Mouse (Mus musculus) left cerebral cortex, adult 18-20 months (tissue): ENCODE measurements around the gene Mfsd4b4. TPM values are rescaled to one million over a fixed set of nuclear protein-coding genes. Genes with fewer than 3 reads are reported as not detected.
A peak's percentile ranks its signal among the peaks of the same experiment; 100 is the strongest.
"Not testable (repeated sequence)": the region's sequence is repeated elsewhere in the genome, so short reads cannot be mapped to it uniquely, and the experiment has no call there.

Source experiments
- DNase-seq, 2 experiments: peaks; one replicate each; pipeline ENCODE4 v3.0.0; 2021 to 2022; ENCODE audit warnings: low spot score in 2 of 2, mixed read lengths in 1 of 2
- long read RNA-seq, 2 experiments: library from polyadenylated mRNA; stranded (forward); transcript quantifications; one replicate each; pipeline ENCODE4 v2.0.0; 2021
- total RNA-seq, 2 experiments: library from RNA; stranded (reverse); gene quantifications; 2 replicates each; pipeline ENCODE4 v1.2.3; 2021

Mfsd4b4 gene
- total RNA-seq: 1 to 10 TPM; 7.2 to 7.4 TPM
- long read RNA-seq, experiment 1, partial matches to known transcripts: 1 of 5 reads
- long read RNA-seq, experiment 1, other reads (novel, unspliced or antisense): 0 of 5 reads
- long read RNA-seq, experiment 2, partial matches to known transcripts: 2 of 5 reads
- long read RNA-seq, experiment 2, other reads (novel, unspliced or antisense): 0 of 5 reads

- peak; percentile 85 to 90 for DNase-seq
Measured at GRCm38 (mm10) chr10:39898874-39899371, at the start of gene Mfsd4b4. Mfsd4b4 (minus strand) TSS chr10:39899238.

- not testable (repeated sequence) for DNase-seq
Measured at GRCm38 (mm10) chr10:39947195-39947594, 48.2 kb upstream of the Mfsd4b4 start.

- no peak for DNase-seq
Measured at GRCm38 (mm10) chr10:39936553-39936952, 37.5 kb upstream of the Mfsd4b4 start.

GRCm38 (mm10) chr10:39926616-39927139 is 27.6 kb upstream of the Mfsd4b4 start, which contains the start of gene Mfsd4b2:
Mfsd4b2 (minus strand) TSS chr10:39926923.
- peak in 1 of 2 experiments; percentile 1 for DNase-seq

- DNase-seq: not testable (repeated sequence)
Measured at GRCm38 (mm10) chr10:39924556-39924955, 25.5 kb upstream of the Mfsd4b4 start.

GRCm38 (mm10) chr10:39912616-39913015 is 13.6 kb upstream of the Mfsd4b4 start:
- DNase-seq: no peak

- DNase-seq: no peak
Measured at GRCm38 (mm10) chr10:39908768-39909441, 9.9 kb upstream of the Mfsd4b4 start.

- DNase-seq: no peak
Measured at GRCm38 (mm10) chr10:39906799-39907658, 8.0 kb upstream of the Mfsd4b4 start.

- DNase-seq: no peak
Measured at GRCm38 (mm10) chr10:39904191-39904590, 5.2 kb upstream of the Mfsd4b4 start.

- DNase-seq: no peak
Measured at GRCm38 (mm10) chr10:39896503-39896902, 2.5 kb downstream of the Mfsd4b4 start.

GRCm38 (mm10) chr10:39893702-39894697 is 5.0 kb downstream of the Mfsd4b4 start:
- DNase-seq: no peak

GRCm38 (mm10) chr10:39888621-39889020 is 10.4 kb downstream of the Mfsd4b4 start:
- DNase-seq: no peak

GRCm38 (mm10) chr10:39865509-39865908 is 33.5 kb downstream of the Mfsd4b4 start:
- DNase-seq: no peak

GRCm38 (mm10) chr10:39842621-39843020 is 56.4 kb downstream of the Mfsd4b4 start:
- no peak for DNase-seq

Other genes with a start within 250 kb of the Mfsd4b4 start
- gene Rev3l, start 167.1 kb downstream of the Mfsd4b4 start, total RNA-seq: 10 to 100 TPM; 21.4 to 24.1 TPM
- gene Mfsd4b2, start 27.7 kb upstream of the Mfsd4b4 start, total RNA-seq: under 1 TPM; 0.16 to 0.42 TPM
- gene Mfsd4b3, start 60.9 kb upstream of the Mfsd4b4 start, total RNA-seq: not detected
- gene Mfsd4b5, start 87.4 kb upstream of the Mfsd4b4 start, total RNA-seq: under 1 TPM in 1 of 2 experiments, not detected in 1; 0.49 TPM
- under 1 TPM; 0.33 to 0.59 TPM for gene Mfsd4b1, start 126.0 kb upstream of the Mfsd4b4 start, total RNA-seq
- gene Slc16a10, start 243.0 kb upstream of the Mfsd4b4 start, total RNA-seq: 1 to 10 TPM; 3.2 to 4.1 TPM